Mouse (Mus musculus) ES-Bruce4 (cell line): ENCODE data around the gene Wdr3. TPM values are rescaled to one million over a fixed set of nuclear protein-coding genes. Genes with fewer than 3 reads are reported as not detected.

ENCODE experiments used
- H3K27ac ChIP-seq: 2 replicates; pipeline ENCODE4 v1.5.1; 2012; ENCODE audit warnings: low read length, inconsistent platforms; ENCODE audit not compliant: insufficient read depth
- H3K27me3 ChIP-seq: 2 replicates; pipeline ENCODE4 v1.6.1; 2012; ENCODE audit warnings: mild to moderate bottlenecking, low read length, inconsistent platforms; ENCODE audit not compliant: control insufficient read depth, poor library complexity, insufficient read depth, severe bottlenecking
- H3K36me3 ChIP-seq: 2 replicates; pipeline ENCODE4 v1.6.1; 2012; ENCODE audit warnings: inconsistent platforms, mild to moderate bottlenecking, low read length, moderate library complexity; ENCODE audit not compliant: control insufficient read depth, poor library complexity, insufficient read depth, severe bottlenecking
- H3K4me1 ChIP-seq: one replicate; pipeline ENCODE4 v1.8.1; 2011; ENCODE audit warnings: low read length; ENCODE audit not compliant: control insufficient read depth, insufficient read depth
- H3K4me3 ChIP-seq: 2 replicates; pipeline ENCODE4 v1.5.1; 2011; ENCODE audit warnings: low read depth, mild to moderate bottlenecking, low read length
- H3K9ac ChIP-seq: 2 replicates; pipeline ENCODE4 v1.6.1; 2012; ENCODE audit warnings: low read depth, mild to moderate bottlenecking, inconsistent platforms; ENCODE audit not compliant: poor library complexity, severe bottlenecking
- H3K9me3 ChIP-seq: replicated peaks from 2 replicates; pipeline ENCODE4 v1.6.1; 2012; ENCODE audit warnings: mild to moderate bottlenecking, low read length, inconsistent platforms; ENCODE audit not compliant: control insufficient read depth, poor library complexity, insufficient read depth, severe bottlenecking
- CTCF ChIP-seq: IDR thresholded peaks from one replicate; pipeline ENCODE4 v1.8.1; 2011; ENCODE audit warnings: low read depth, low read length
- EP300 ChIP-seq: IDR thresholded peaks from 2 replicates; pipeline ENCODE4 v1.6.1; 2011; ENCODE audit warnings: low read depth, low read length; ENCODE audit not compliant: insufficient read depth
- POLR2A ChIP-seq: IDR thresholded peaks from one replicate; pipeline ENCODE4 v1.8.1; 2011; ENCODE audit warnings: low read length; ENCODE audit not compliant: insufficient read depth
- polyA plus RNA-seq: library from polyadenylated mRNA; stranded (reverse); fragments of >200 nt; gene quantifications from 2 replicates; pipeline ENCODE4 v1.2.4, GENCODE M21; 2011; ENCODE audit warnings: low read depth; ENCODE audit not compliant: missing spikeins, insufficient read depth, insufficient read length

The Wdr3 gene
- polyA plus RNA-seq, 1 experiment: 85.7 TPM

DNA sequence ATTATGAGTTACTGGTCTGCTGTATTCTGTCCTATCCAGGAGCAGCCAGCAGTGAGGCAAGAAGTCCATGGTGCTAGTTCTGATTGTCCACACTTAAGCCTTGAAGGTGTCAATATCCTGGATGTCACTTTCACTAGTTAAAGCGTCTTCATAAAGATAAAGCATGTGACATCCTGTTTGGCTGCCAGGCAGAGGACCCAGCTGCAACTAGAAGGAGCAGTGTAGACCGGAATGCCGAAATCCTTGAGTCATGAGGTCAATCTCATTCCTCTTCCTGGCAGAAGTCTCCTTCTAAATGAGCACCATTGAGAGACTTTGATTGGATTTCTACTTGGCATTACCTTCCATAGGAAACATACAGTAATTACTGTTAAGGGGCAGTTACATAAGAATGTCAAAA is 18.3 kb upstream of the Wdr3 start:
- H3K9ac ChIP-seq: no peak overlapping the region
- peaks cover 8% of the 10 kb centered on the region for H3K36me3 ChIP-seq
- no peak overlapping the region for H3K27ac ChIP-seq
- no peak overlapping the region for H3K4me3 ChIP-seq
- no peak for TF ChIP-seq CTCF
- no peak for TF ChIP-seq EP300
- TF ChIP-seq POLR2A: no peak
- H3K9me3 ChIP-seq: no peaks in the 10 kb centered on the region
- no peaks in the 10 kb centered on the region for H3K27me3 ChIP-seq
- H3K4me1 ChIP-seq: no peaks in the 10 kb centered on the region

DNA sequence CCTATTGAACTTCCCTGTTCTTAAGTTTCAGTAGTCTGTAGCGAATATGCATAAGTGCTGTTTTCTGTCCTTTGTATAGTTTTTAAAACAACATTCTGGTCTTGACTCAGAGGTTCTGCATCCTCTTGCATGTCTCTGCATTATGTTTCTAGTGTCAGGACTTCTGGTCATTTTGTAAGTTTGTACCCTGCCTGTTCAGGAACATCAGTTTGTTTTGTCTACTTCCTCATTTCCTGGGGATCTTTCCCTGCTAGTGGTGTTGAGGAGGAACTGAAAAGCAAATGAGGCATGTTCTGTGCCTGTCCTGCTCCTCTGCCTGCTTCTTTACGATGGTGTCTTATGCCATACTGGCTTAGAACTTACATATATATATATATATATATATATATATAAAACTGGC is 13.8 kb upstream of the Wdr3 start:
- TF ChIP-seq CTCF (no peak), EP300 (no peak), POLR2A (no peak)
- Histone ChIP-seq H3K9me3 (no peaks in the 10 kb centered on the region), H3K27ac (no peak overlapping the region), H3K4me3 (no peak overlapping the region), H3K36me3 (peaks cover 8% of the 10 kb centered on the region), H3K9ac (no peak overlapping the region), H3K27me3 (no peaks in the 10 kb centered on the region), H3K4me1 (no peaks in the 10 kb centered on the region)

DNA sequence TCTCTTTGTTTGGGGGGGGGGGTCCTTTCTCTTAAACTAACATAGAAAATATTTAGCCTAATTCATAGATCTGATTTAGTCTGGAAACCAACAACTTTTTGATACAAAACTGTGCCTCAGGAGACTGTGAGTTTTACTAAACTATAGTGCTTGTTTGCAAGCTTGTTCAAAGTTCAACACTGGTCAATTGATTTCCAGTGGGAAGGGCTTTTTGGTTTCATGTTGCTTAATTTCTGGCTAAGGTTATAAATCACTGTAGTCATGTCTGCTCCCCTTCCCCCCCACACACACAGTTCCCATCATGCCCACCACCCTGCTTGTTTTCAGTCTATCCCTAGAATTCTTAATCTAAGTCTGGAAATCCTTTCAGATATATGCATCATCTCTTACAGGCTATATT is 2.8 kb upstream of the Wdr3 start:
- peaks cover 6% of the 10 kb centered on the region for H3K36me3 ChIP-seq
- no peaks in the 10 kb centered on the region for H3K4me1 ChIP-seq
- no peak overlapping the region for H3K4me3 ChIP-seq
- H3K9ac ChIP-seq: no peak overlapping the region
- no peak overlapping the region for H3K27ac ChIP-seq
- TF ChIP-seq CTCF (no peak), POLR2A (no peak), EP300 (no peak)
- H3K9me3 ChIP-seq: no peaks in the 10 kb centered on the region
- H3K27me3 ChIP-seq: no peaks in the 10 kb centered on the region

DNA sequence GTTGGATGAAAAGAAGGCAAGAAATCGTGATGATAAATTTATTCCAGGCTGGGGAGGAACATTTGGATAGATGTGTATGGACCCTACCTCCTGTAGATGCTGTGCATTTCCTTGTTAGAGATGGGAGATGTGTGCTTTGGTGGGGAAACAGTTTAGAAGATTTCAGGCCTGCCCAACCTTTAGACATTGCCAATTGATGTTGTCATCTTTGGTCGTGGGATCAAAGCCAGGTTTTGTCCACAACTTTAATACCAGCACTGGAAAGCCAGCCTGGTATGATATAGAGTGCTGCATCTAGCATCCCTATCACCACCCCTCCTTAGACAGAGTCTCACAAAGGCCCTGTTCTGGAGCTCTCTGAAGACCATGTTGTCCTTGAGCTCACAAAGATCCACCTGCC is 1.3 kb upstream of the Wdr3 start:
- H3K9ac ChIP-seq: no peak overlapping the region
- no peak overlapping the region for H3K27ac ChIP-seq
- no peaks in the 10 kb centered on the region for H3K9me3 ChIP-seq
- no peak overlapping the region for H3K4me3 ChIP-seq
- H3K36me3 ChIP-seq: peaks cover 16% of the 10 kb centered on the region
- TF ChIP-seq CTCF: no peak
- TF ChIP-seq EP300: no peak
- TF ChIP-seq POLR2A: no peak
- no peaks in the 10 kb centered on the region for H3K4me1 ChIP-seq
- H3K27me3 ChIP-seq: no peaks in the 10 kb centered on the region

DNA sequence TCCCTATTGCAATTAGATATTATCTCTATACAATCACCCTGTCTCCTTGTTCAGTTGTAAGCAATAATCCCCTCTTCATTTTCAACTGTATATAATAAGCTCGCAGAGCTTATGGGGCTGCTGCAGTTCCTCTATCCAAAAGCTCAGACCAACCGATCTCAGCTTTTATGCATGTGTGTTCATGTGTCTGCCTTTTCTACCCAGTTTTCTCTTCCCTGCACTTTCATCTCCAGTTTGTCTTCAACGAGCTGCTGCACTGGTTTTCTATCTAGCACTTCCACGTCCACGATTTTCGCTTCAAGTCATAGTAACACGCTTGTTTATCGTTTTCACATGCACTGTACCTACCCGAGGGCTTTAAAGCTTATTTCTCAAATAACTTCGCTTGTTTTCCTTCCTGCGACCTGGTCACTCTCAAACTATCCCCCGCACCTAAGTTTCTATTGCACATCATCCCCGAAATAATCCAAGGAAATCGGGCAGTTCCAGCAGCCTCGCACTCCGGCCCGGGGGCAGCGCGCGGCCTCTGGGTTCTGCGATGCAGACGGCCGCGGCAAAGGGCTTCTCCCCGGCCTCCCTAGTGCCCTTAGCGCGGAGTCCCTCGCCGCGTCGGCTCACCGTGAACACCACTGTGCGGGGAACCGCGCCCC is 417 bp downstream of the Wdr3 start:
- H3K36me3 ChIP-seq: peaks cover 24% of the 10 kb centered on the region
- H3K4me3 ChIP-seq: peak overlapping the region; percentile 91
- H3K4me1 ChIP-seq: no peaks in the 10 kb centered on the region
- peak overlapping the region; percentile 74 for H3K9ac ChIP-seq
- no peaks in the 10 kb centered on the region for H3K27me3 ChIP-seq
- H3K9me3 ChIP-seq: no peaks in the 10 kb centered on the region
- H3K27ac ChIP-seq: no peak overlapping the region
- TF ChIP-seq POLR2A: no peak
- no peak for TF ChIP-seq CTCF
- TF ChIP-seq EP300: no peak

DNA sequence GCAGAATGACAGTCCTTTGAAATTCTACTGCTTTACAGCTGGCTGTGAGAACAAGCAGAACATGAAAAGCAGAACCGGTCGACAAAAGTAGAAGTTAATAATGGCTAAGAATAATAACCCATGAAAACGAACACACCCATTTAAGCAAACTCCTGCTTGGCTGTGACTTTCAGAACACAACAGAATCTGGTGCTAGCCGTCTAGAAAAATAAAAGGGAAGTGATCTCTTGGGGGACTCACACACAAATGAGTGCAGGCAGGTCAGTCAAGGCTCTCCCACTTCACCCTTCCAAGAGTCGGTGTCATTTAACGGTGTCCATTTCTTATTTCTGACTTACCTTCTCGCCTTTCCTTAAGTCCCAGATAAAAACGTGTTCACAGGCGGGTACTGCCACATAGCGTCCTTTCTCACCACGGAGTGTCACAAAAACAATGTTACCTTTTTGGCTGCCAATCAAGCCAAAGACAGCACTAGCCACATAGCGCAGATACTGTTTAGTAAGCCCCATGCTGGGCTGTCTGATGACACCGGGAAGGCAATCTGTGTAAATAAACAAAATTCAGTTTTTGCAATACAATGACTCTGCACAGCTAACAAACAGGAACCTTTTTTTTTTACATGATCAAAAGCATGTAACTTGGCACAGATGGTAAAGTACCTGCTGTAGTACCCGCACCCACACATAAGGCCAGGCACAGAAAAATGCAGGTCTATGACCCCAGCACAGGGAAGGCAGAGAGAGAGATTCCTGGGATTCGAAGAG is 1.3 kb downstream of the Wdr3 start:
- TF ChIP-seq EP300: no peak
- TF ChIP-seq POLR2A: no peak
- TF ChIP-seq CTCF: no peak
- H3K4me1 ChIP-seq: no peaks in the 10 kb centered on the region
- no peaks in the 10 kb centered on the region for H3K27me3 ChIP-seq
- peaks cover 32% of the 10 kb centered on the region for H3K36me3 ChIP-seq
- H3K4me3 ChIP-seq: peak overlapping the region; percentile 91; the same call in 1 of the 2 replicates
- no peaks in the 10 kb centered on the region for H3K9me3 ChIP-seq
- H3K9ac ChIP-seq: peak overlapping the region; percentile 74; the same call in 1 of the 2 replicates
- no peak overlapping the region for H3K27ac ChIP-seq
